Mouse (Mus musculus) bone marrow, adult 2 months (tissue): ENCODE results near the gene Spg21. TPM values are rescaled to one million over a fixed set of nuclear protein-coding genes. Genes with fewer than 3 reads are reported as not detected.
A peak's percentile ranks its signal among the peaks of the same experiment; 100 is the strongest.

ENCODE experiments used
- H3K27ac ChIP-seq: fragments of 200-500 bp; 2 replicates; pipeline ENCODE4 v1.5.1; 2012; ENCODE audit warnings: low read depth, mild to moderate bottlenecking, control low read depth, inconsistent platforms, low read length; ENCODE audit not compliant: control insufficient read depth, poor library complexity, insufficient read depth
- H3K4me1 ChIP-seq: fragments of 200-500 bp; 2 replicates; pipeline ENCODE4 v1.6.1; 2011; ENCODE audit warnings: low read length; ENCODE audit not compliant: control insufficient read depth, insufficient read depth
- H3K4me3 ChIP-seq: fragments of 200-500 bp; replicated peaks from 2 replicates; pipeline ENCODE3; 2011; ENCODE audit warnings: mild to moderate bottlenecking, low read depth, low read length, control low read depth; ENCODE audit not compliant: control insufficient read depth
- CTCF ChIP-seq: fragments of 200-500 bp; IDR thresholded peaks from 2 replicates; pipeline ENCODE4 v1.5.1; 2011; ENCODE audit warnings: low read length, control low read depth; ENCODE audit not compliant: control insufficient read depth, insufficient read depth
- POLR2A ChIP-seq: fragments of 200-500 bp; IDR thresholded peaks from 2 replicates; pipeline ENCODE4 v1.6.1; 2011; ENCODE audit warnings: low read depth, mild to moderate bottlenecking, control low read depth, low read length, borderline replicate concordance; ENCODE audit not compliant: control insufficient read depth
- WGBS: fragments of 180-500 bp; shearing (Covaris S2); methylation state at CpG from one replicate; pipeline ENCODE4 v1.1.7; 2018; 5-methylcytosine and 5-hydroxymethylcytosine counted together
- polyA plus RNA-seq: library from polyadenylated mRNA; stranded (reverse); fragments of >200 nt; gene quantifications from 2 replicates; pipeline ENCODE4 v1.2.4, GENCODE M21; 2011; ENCODE audit warnings: low replicate concordance; ENCODE audit not compliant: missing spikeins, insufficient read depth, insufficient read length

The Spg21 gene
- polyA plus RNA-seq, 1 experiment: 16.5 TPM

GRCm38 (mm10) chr9:65520505-65520876 lies 59.7 kb downstream of the Spg21 start:
- H3K4me3 ChIP-seq: no peak overlapping the region
- WGBS: 64% methylated on average over 11 of the region's 11 CpGs
- no peak overlapping the region for H3K27ac ChIP-seq
- no peaks in the 10 kb centered on the region for H3K4me1 ChIP-seq
- no peak for TF ChIP-seq POLR2A
- no peak for TF ChIP-seq CTCF

- peak; percentile 100 for TF ChIP-seq CTCF
- TF ChIP-seq POLR2A: no peak
- no peak overlapping the region for H3K27ac ChIP-seq
- H3K4me1 ChIP-seq: peaks cover 2% of the 10 kb centered on the region
- WGBS: 25% methylated on average over 14 of the region's 14 CpGs
- H3K4me3 ChIP-seq: no peak overlapping the region
Observed at GRCm38 (mm10) chr9:65523611-65524364, 63.0 kb downstream of the Spg21 start.

GRCm38 (mm10) chr9:65525445-65526195 lies 64.9 kb downstream of the Spg21 start:
- Histone ChIP-seq H3K27ac (no peak overlapping the region), H3K4me3 (no peak overlapping the region), H3K4me1 (peaks cover 2% of the 10 kb centered on the region)
- TF ChIP-seq POLR2A: no peak
- TF ChIP-seq CTCF: no peak
- WGBS: 69% methylated on average over 10 of the region's 10 CpGs

GRCm38 (mm10) chr9:65528417-65529038 lies 67.8 kb downstream of the Spg21 start:
- Histone ChIP-seq H3K4me1 (peaks cover 3% of the 10 kb centered on the region), H3K4me3 (no peak overlapping the region), H3K27ac (peak overlapping the region; percentile 66)
- no peak for TF ChIP-seq CTCF
- TF ChIP-seq POLR2A: peak; percentile 39; the same call in 1 of the 2 replicates
- 36% methylated on average over 6 of the region's 6 CpGs for WGBS

- Histone ChIP-seq H3K4me3 (no peak overlapping the region), H3K4me1 (peaks cover 8% of the 10 kb centered on the region), H3K27ac (peak overlapping the region; percentile 31; the same call in 1 of the 2 replicates)
- WGBS: 55% methylated on average over 8 of the region's 8 CpGs
- TF ChIP-seq POLR2A: no peak
- TF ChIP-seq CTCF: no peak
Observed at GRCm38 (mm10) chr9:65529659-65530058, 68.9 kb downstream of the Spg21 start.

- Histone ChIP-seq H3K4me1 (peaks cover 11% of the 10 kb centered on the region), H3K27ac (no peak overlapping the region), H3K4me3 (no peak overlapping the region)
- TF ChIP-seq CTCF (no peak), POLR2A (no peak)
- WGBS: 90% methylated on average over 5 of the region's 5 CpGs
Observed at GRCm38 (mm10) chr9:65531283-65531682, 70.5 kb downstream of the Spg21 start.

GRCm38 (mm10) chr9:65532986-65533385 lies 72.2 kb downstream of the Spg21 start:
- peaks cover 15% of the 10 kb centered on the region for H3K4me1 ChIP-seq

GRCm38 (mm10) chr9:65534111-65534510 lies 73.4 kb downstream of the Spg21 start:
- Histone ChIP-seq H3K27ac (peak overlapping the region; percentile 92), H3K4me1 (peaks cover 14% of the 10 kb centered on the region), H3K4me3 (no peak overlapping the region)
- WGBS: 84% methylated on average over 3 of the region's 3 CpGs
- TF ChIP-seq POLR2A (no peak), CTCF (no peak)

More at GRCm38 (mm10) chr9:65532986-65533385, 72.2 kb downstream of the Spg21 start:
- WGBS: 17% methylated on average over 8 of the region's 8 CpGs
- no peak overlapping the region for H3K4me3 ChIP-seq
- TF ChIP-seq POLR2A: no peak
- TF ChIP-seq CTCF: no peak
- H3K27ac ChIP-seq: peak overlapping the region; percentile 70
